Comparison of ENCODE assay signal across 15 mouse cellular contexts in the genomic region with DNA sequence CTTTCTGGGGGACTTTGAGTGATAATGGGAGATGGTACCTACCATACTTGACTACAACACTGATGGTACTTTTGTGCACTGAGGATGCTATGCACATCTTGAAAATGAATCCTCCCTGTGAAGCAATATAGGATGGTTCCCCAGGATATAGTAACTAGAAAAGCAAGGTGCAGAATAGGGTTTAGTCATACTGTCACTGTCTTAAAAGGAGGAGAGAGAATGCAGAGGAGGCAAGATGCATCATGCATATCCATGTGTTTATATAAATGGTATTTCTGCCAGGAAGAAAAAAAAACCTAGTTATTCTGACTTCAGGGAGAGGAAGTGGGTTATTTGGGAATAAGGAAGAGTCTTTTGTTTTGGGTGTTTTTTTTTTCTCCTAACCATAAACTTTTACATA.
"Had no signal": no experiment of that assay in that cellular context is flagged by ENCODE, and none has a peak within 500 bp of the region (broad histone marks: within the 10 kb centered on the region; RNA-seq: fewer than 3 reads in every experiment).

No protein-coding gene starts in this region.

- H3K4me3 ChIP-seq: left cerebral cortex, adult 2 months; limb, embryonic 12.5 days; limb, embryonic 15.5 days; liver, embryonic 12.5 days; liver, embryonic 15.5 days; lung, embryonic 15.5 days; midbrain, embryonic 10.5 days; midbrain, embryonic 13.5 days; myocyte; stomach, embryonic 15.5 days had no signal

- H3K27ac ChIP-seq: limb, embryonic 12.5 days; limb, embryonic 15.5 days; liver, embryonic 12.5 days; liver, embryonic 15.5 days; midbrain, embryonic 10.5 days; midbrain, embryonic 13.5 days; stomach, embryonic 15.5 days had no signal

- H3K36me3 ChIP-seq: limb, embryonic 12.5 days; limb, embryonic 15.5 days; liver, embryonic 12.5 days; liver, embryonic 15.5 days; lung, embryonic 15.5 days; midbrain, embryonic 10.5 days; midbrain, embryonic 13.5 days; stomach, embryonic 15.5 days had no signal

- H3K4me1 ChIP-seq: limb, embryonic 15.5 days; midbrain, embryonic 10.5 days; midbrain, embryonic 13.5 days had no signal

- DNase-seq: kidney, adult 18-20 months; kidney, postnatal 14 days; kidney, postnatal 4 days; layer of hippocampus, postnatal 36 days; left cerebral cortex, postnatal 4 days had no signal
